Mouse (Mus musculus): Measurements from ENCODE around the gene Flot2.
"Not testable (repeated sequence)": the region's sequence is repeated elsewhere in the genome, so short reads cannot be mapped to it uniquely, and the experiment has no call there.

Gene Flot2

DNA sequence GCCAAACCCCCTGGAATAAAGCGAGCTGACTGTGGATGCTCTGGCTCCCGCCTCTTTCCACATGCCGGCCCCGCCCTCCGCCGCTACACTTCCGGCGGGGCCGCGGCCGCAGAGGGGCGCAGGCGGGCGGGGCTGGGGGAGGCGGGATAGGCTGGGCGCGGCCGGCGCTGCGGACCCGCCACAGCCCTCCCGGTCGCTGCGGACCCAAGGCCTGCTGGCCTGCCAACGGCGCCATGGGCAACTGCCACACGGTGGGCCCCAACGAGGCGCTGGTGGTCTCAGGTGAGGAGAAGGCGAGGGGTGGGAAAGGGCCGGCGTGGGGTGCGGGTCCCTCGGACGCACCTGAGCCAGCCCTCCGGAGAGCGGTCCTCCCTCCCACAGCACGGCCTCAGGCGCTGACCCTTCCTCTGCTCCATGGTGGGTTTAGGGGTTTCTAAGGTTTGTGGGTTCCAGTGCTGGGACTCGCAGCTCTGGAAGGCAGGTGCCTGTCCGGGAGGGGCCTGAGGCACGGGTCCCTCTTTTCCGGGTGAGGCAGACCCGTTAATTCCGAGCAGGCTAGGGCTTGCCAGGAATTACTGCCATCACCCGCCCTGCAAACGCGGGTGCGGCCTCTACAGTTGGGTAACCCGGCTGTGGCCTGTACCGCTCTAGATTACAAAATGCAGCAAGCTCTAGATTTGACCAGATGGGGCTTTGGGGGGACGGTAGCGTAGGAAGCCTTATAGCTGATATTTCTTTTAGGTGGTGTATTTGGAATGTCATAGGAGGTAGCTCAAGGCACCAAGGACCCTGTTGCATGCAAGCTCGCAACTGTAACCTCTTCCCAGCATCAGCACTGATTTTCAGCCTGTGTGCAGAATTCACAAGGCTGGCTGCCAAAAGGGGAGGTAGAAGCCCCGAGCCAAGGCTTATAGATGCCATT is at the start of gene Flot2:
Gene Flot2 (plus strand): TSS at position 101 of the 922 bp plus-strand sequence.
- peak; percentile 45 to 64 for DNase-seq

DNA sequence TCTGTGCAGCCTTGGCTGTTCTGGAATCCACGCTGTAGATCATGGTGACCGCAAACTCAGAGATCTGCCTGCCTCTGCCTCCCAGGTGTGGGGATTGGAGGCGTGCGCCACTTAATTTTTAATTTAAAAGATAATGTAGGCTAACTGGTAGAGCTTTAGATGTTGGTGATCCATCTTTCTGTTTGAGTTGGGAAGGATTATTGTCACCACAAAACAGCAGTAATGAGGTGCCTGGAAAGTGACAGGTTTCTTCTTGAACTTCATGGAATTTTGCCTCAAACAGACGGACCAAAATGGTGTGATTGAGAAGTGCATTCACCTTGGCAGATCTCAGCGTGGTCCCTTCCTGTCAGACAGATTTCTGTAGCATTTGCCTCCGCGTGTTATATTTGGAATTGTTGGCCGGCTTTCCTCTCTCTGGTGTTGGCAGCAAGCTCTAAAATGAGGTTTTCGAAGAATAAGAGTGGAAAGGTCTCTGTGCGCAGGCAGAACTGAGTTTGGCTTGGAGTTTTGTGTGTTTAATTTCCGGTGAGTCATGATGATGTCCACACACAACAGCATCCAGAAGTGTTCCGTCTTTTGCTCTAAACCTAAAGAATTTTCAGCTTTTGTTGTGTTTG is 48.5 kb upstream of the Flot2 start:
- peak; percentile 56 to 65 for DNase-seq

DNA sequence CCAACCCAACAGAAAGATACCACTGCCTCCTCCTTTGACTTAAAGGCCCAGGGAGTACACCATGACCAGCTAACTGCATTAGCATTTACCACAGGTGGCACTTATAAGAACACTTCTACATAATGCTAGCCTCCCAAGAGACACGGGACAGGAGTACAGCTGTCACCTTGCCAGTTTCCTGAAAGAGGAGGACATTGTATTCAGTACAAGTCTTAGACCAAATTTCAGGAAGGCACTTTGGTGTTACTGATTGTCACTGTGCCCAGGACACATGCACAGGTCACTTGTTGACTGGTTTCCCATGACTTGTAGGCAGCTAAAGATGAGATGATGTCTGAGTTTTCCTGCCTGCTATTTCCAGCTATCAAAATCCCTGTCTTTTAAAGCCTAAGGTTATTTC is 42.2 kb upstream of the Flot2 start:
- DNase-seq, result no peak

DNA sequence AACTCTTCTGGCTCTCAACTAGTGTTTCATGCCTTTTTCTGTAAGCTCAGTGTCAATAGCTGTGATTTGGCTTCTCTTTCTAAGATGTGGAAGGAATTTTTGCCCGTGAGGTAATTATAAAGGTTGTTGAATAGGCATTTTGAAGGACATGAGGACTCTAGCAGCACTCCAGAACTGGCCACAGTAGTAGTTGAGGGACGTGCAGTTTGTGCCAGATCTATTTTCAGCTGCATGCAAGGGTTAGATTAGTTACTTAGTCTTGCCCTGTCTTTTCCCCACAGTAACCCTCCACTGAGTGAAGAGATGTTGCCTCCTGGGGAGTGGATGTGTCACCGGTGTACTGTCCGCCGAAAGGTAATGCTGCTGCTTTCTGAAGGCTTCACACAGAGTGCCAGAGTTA is 31.3 kb upstream of the Flot2 start:
- no peak for DNase-seq

DNA sequence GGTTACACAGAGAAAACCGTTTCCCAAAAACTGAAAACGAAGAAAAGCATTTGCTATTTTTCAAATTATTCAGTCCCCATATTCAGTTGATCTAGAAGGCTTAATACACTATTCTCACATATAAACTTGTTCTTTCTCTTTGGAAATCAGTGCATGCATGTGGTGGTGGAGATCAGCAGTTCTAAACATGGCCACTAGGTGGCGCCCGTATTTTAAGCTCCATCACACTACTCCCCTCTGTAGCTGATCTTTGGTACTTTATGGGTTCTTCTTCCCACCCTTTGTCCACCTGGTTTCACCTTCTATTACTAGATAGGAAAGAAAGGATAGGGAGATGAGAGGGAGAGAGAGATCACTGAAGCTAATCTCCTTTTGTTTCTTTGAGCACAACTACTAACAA is 18.1 kb upstream of the Flot2 start:
- DNase-seq, result peak; percentile 75 to 83

DNA sequence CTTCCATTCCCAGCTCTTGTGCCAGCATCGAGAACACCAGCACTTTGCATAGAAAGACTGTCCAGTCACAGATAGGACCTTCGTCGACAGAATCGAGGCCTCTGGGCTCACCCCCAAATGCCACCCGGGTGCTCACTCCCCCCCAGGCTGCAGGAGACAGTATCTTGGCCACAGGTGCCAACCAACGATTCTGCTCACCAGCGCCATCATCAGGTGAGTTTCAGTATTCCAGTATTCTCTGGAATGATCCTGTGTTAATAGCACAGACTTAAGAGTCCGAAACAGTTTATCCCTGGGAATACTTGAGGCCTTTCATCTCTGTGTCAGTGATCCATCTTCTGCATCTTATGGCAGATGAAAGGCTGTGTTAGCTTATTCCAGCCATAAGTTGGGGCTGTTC is 14.1 kb upstream of the Flot2 start:
- DNase-seq, result peak in 1 of 2 experiments; percentile 31

DNA sequence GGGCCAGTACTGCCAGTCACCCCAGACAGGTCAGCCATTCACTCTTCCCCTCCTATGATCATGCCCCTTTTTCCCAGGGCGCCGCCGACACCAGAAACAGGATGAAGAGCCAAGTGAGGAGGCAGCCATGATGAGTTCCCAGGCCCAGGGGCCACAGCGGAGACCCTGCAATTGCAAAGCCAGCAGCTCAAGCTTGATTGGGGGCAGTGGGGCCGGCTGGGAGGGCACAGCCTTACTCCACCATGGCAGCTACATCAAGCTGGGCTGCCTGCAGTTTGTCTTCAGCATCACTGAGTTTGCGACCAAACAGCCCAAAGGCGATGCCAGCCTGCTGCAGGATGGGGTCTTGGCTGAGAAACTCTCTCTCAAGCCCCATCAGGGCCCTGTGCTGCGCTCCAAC is 8.5 kb upstream of the Flot2 start:
- no peak for DNase-seq

DNA sequence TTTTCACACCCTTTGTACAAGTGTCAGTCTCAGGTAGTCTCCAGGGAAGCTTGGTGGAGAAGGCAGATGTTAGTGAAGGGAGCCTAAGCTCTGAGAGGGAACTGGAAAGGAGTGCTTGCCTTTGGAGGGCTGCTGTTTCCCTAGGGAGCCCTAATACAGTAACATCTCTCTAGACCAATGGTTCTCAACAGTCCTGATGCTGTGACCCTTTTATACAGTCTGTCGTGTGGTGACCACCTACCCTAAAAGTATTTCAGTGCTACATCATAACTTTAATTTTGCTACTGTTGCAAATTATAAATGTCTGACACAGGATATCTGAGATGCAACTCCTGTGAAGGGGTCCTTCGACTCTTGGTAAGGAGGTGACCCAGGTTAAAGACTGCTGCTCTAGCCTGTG is 7.1 kb upstream of the Flot2 start:
- DNase-seq, result no peak

DNA sequence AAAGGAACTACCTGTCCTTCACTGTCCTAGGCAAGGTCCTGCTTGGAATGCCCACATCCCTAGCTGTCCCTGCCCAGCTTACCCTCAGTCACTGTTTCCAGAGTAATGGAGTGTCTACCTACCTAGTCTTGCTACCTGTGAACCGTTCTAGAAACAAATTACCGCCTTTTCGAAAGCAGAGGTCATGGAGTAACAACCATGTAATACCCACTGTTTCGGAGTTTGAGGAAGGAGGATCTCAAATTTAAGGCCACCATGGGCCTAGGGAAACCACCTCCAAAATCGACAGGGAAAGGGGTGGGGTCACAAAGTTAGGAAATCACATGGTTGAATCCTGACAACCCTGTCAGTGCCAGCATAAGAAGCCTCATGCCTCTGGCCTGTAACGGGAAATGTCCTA is 6.3 kb upstream of the Flot2 start:
- no peak for DNase-seq

DNA sequence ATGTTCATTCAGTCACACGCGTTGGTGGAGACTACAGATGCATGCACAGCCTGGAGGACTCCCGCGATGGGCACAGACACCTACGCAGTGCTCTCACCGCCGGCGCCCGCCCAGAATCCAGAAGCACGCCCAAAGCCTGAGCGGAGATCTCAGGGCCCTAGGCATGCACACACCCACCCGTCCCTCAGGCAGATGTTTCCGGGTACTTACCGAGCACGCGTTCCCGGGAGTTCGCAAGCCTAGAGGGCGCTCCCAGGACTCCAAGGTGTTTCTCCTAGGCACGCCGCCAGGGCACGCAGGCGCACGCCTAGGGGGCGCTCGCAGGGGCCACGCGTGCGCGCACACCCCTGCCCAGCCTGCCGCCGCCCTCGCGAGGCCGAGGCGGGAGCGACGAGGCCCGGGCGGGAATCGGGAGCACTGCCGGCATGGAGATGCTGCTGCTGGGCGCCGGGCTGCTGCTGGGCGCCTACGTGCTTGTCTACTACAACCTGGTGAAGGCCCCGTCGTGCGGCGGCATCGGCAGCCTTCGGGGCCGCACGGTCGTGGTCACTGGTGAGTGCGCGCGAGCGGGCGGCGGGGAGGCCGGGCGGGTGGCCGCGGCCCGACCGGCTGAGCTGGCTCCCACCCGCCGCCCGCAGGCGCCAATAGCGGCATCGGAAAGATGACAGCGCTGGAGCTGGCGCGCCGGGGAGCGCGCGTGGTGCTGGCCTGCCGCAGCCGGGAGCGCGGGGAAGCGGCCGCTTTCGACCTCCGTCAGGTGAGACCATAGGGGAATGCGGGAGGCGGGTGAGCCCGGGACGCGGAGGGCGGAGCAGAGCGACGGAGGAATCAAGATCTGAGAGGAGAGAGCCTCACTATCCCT is 5.6 kb upstream of the Flot2 start, which contains the start of gene Dhrs13:
Gene Dhrs13 (plus strand): TSS at position 334 of the 862 bp plus-strand sequence.
- DNase-seq, result peak; percentile 94 to 95

DNA sequence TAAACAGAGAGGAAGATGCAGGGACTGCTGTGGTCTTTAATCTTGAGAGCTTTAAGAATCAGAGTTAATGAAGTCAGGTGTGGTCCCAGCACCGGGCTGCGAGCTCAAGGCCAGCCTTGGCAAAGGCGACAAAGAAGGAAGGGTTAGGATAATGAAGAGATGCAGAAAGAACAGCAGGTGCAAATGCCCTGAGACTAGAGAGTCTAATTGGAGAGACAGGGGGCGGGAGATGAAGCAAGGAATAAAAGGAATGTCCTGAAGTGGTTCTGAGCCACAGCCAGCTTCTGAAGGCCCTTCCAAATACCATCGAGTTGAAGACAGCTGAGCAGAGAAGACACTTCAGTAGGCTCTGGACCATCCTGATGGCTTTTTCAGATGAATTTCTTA is 4.9 kb upstream of the Flot2 start:
- DNase-seq, result no peak

DNA sequence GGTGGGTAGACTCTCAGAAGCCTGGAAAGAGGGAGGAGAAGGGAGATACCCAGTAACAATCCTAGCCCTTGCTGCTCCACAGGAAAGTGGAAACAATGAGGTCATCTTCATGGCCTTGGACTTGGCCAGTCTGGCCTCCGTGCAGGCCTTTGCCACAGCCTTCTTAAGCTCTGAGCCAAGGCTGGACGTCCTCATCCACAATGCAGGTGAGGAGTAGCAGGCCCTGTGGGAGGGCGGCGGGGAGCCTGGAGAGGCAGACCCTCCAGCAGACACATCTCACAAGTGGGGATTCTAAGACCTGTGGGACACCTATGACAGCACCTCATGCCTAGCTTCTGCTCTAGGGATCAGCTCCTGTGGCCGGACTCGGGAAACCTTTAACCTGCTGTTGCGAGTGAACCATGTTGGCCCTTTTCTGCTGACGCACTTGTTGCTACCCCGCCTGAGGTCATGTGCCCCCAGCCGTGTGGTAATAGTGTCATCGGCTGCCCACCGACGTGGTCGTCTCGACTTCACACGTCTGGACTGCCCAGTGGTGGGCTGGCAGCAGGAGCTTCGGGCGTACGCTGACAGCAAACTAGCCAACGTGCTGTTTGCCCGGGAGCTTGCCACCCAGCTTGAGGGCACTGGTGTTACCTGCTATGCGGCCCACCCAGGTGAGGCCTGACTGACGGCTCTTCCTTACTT is 3.7 kb upstream of the Flot2 start:
- no peak for DNase-seq

DNA sequence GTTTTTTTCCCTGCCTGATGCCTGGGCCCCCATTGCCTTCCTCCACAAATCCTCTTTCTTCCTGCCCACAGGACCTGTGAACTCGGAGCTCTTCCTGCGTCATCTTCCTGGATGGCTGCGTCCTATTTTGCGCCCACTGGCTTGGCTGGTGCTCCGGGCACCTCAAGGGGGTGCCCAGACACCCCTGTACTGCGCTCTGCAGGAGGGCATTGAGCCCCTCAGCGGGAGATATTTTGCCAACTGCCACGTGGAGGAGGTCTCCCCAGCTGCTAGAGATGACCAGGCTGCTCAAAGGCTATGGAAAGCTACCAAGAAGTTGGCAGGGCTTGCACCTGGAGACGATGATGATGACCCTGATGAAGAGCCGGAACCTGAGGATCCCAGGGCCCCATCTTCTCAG is 940 bp upstream of the Flot2 start:
- DNase-seq, result no peak

DNA sequence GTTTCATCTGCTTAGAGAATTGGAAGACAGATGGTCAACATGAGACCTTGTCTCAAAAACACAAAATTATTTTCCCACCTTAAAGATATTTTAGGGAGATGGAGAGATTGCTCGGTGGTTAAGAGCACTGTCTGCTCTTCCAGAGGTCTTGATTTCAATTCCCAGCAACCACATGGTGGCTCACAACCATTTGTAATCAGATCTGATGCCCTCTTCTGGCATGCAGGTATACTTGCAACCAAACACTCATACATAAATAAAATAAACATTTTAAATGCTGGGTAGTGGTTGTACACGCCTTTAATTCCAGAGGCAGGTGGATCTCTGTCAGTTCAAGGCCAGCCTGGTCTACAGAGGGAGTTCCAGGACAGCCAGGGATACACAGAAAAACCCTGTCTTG is 3.1 kb downstream of the Flot2 start:
- no peak for DNase-seq

DNA sequence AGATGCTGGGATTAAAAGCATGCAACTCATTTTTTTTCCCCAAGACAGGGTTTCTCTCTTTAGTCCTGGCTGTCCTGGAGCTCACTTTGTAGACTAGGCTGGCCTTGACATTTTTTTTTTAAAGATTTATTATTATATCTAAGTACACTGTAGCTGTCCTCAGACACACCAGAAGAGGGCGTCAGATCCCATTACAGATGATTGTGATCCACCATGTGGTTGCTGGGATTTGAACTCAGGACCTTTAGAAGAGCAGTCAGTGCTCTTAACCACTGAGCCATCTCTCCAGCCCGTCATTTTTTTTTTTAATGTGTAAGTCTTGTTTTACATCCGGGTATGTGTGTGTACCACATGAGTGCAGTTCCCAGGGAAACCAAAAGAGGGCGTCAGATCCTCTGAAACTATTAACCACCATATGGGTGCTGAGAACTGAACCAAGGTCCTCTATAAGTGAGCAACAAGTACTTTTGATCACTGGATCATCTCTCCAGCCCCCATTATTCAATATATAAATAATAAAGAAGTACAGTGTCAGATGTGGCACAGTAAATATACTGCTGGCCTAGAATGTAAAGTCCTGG is 4.6 kb downstream of the Flot2 start:
- DNase-seq, result not testable (repeated sequence)

DNA sequence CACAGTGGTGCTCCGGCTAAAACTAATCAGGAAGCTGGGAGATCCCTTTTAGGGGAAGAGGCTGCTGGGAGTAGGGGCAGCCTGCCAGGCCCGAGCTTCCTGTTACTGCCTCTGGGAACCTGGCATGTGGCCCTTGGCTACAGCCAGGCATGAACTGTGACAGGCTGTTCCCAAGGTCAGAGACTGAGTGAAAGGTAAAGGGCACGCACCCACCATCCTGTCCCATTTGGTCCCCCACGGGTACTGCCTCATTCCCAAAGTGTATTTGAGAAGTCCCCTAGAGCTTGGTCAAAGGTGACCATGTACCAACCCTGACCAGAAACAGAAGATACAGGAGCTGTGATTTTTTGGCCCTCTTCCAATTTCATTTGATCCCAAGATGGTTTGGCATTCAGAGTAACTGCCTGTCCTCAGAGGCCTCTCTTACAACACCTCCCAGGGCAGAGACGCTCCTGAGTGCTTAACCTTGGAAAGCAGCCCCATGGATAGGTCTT is 7.1 kb downstream of the Flot2 start:
- DNase-seq, result peak; percentile 91 to 92

DNA sequence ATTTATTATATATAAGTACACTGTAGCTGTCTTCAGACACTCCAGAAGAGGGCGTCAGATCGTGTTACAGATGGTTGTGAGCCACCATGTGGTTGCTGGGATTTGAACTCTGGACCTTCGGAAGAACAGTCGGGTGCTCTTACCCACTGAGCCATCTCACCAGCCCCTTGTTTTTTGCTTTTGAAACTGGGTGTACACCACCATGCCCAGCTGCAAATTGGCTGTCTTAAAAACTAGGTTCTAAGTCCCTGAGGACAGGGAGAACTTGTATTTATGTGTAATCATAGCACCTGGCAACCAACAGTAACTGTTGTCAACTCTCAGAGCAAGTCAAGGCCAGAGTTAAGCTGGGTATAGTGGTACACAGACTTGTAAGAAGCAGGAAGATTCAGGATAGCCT is 10.9 kb downstream of the Flot2 start:
- DNase-seq, result not testable (repeated sequence)

DNA sequence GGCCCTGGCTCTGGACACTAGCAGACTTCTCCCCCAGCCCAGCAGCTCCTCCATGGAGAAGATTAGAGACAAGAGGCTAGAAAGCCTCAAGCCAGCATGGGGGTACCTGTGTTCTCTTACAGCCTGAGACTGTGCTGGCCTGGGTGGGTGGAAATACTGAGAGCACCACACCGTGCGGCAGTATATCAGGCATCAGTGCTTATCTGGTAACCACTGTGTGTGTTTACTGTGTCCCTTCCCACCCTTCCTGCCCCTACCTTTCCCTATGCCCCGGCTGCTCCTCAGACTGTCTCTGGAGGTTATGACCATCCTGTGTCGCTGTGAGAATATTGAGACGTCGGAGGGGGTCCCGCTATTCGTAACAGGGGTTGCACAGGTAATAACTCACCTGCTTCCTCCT is 15.3 kb downstream of the Flot2 start:
- no peak for DNase-seq

DNA sequence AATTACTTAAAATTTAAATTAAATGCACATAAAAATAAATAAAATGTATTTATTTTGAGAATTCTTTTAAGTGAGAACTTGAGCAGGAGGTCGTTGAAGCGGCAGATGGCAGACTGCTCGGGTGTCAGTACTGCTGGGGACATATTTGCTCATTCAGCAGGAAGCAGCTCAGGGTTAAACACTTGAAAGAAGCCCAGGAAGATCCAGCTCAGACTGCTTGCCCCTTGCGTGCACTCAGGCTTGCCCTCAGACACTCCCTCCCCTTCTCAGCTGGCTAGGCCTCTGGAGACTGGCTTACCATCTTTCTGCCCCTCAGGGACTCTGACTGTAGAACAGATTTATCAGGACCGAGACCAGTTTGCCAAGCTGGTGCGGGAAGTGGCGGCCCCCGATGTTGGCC is 19.2 kb downstream of the Flot2 start:
- DNase-seq, result no peak

DNA sequence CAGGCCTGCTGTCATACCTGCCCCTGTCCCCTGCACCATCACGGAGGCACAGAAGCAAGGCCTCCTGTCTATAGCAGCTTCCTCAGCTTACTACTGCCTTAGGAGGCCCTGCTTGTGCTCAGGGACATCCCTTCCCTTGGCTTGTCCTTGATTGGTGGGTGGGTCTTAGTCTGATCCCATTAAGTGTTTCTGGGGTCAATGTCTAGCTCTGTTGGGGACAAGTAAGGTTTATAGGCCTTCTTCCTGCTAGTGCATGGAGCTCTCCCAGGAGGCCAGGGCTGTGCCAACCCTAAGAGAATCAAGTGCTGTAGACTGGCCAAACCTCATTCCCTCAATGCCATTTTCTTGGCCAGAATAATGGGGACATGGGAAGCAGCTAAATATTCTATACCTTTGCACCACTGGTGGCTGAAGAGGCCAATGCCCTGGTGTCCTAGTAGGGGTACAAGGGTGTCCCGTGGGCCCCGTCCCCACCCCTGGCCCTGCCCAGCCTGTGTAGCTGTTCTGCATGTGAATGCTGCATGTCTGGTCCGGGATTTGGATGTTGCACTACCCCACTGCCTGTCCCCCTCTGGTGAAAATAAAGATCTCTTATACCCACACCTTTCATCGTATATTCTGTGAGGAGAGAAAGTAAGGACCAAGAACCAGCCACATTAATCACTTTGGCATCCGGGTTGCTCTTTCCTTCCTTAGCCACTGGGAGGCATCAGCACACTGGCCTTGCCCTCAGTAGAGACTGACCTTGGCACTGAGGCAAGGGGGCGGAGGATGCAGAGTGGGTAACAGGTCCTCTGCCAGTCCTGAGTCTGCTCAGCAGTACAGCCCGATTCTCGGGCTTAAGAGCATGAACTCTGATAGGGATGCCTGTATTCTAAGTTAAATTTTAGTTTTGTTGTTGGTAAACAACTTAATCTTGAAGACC is 22.4 kb downstream of the Flot2 start:
- DNase-seq, result peak; percentile 55 to 57

DNA sequence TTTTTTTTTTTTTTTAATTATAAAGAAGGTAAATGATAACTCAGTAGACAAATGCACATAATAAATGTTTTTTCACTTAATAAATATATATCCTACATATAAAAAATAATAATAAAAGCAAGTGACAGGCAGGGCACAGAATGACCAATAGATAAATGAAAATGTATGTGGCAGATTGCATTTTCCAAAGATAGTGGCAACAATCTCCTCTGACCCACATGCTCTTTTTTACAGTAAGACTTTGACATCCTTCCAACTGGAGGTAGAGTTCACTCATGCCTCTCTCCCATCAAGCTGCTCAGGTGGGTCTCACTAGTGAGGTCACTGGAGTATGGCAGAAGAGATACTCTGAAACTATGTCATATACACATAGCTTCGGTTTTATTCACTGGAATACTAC is 24.8 kb downstream of the Flot2 start:
- DNase-seq, result no peak

Measured in cerebellum, postnatal 36 days (tissue).